Mouse (Mus musculus) CD4-positive, CD25-positive, alpha-beta regulatory T cell, adult 4 months (primary cell): Measurements from ENCODE around the gene H3f3a. TPM values are rescaled to one million over a fixed set of nuclear protein-coding genes. Genes with fewer than 3 reads are reported as not detected.
"Not testable (repeated sequence)": the region's sequence is repeated elsewhere in the genome, so short reads cannot be mapped to it uniquely, and the experiment has no call there.

ENCODE experiments used
- ATAC-seq: one replicate; pipeline ENCODE4 v1.8.0; 2017
- polyA plus RNA-seq, 2 experiments: library from polyadenylated mRNA; unstranded; fragments of 100-300 nt; shearing (Covaris generic); gene quantifications; one replicate each; pipeline ENCODE4 v1.2.1; 2017

The H3f3a gene
- polyA plus RNA-seq = 100 to 1,000 TPM; 579 to 648 TPM

DNA sequence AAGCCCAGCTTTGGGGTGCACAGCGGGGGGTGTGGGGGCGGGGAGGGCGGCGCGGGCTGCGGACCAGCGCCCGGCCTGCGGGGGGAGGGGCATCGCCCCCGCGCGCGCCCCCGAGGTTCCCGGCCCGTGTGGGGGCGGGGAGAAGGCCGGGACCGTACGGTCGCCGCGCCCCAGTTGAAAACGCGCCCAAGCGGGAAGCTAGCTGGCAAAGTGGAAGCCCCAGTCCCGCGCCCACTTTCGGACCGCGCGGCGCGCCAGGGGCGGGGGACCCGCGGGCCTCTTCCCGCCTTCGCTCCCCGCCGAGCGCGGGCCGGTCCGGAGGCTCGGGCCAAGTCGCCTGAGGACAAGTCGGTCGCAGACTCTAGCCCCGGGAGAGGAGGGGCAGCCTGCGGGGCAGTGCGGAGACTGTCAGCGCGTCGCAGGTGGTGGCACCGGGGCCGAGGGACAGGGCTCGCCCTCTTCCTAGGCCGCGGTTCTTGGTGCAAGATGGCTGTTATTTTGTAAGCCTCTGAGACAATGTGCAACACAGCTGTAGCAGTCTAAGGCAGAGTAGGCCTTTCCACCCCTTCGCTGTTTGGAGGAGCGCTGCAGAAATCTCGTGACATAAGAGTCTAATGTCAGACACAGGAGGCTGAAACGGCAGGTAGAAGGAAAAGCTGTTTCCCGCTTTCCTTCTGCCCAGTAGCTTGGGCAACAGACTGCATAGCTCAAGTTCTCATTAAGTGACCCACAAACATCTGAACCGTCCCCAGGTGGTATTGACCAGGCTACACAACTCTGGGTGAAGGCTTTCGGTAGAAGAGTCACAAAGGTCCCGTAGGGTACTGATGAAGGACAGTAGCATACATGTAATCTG, at the start of gene H3f3a:
Gene H3f3a, minus strand, starts transcription at position 59 of the 856 bp plus-strand sequence.
- ATAC-seq = peak; percentile 25

DNA sequence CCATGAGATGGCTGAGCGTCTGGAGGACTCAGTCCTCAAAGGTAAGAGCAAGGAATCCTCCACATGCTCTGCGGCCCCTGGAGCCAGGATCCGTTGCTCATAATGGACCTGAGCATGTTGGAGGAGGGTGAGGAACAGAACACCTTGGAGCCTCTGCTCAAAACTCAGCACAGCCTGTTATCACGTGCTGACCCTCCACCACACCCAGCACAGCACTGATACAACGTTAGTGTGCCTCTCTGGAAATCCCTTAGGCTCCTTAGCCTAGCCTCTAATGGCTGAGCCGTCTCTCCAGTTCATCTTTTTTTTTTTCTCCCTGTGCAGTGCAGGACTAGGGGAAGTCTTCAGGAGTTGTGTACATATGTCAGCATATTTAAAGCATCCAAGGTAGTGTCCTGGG, 46.3 kb upstream of the H3f3a start:
- no peak for ATAC-seq

DNA sequence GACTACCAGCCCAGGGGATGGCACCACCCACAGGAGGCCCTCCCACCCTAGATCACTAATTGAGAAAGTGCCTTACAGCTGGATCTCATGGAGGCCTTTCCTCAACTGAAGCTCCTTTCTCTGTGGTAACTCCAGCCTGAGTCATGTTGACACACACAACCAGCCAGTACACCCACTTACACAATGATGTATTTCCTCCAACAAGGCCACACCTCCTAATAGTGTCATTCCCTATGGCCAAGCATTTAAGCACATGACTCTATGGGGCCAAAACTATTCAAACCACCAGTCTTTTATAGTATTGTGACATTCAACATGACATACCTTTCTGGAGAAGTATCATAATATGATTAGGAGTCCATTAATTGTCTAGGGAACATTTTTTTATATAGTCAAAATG, 45.0 kb upstream of the H3f3a start:
- ATAC-seq = no peak

DNA sequence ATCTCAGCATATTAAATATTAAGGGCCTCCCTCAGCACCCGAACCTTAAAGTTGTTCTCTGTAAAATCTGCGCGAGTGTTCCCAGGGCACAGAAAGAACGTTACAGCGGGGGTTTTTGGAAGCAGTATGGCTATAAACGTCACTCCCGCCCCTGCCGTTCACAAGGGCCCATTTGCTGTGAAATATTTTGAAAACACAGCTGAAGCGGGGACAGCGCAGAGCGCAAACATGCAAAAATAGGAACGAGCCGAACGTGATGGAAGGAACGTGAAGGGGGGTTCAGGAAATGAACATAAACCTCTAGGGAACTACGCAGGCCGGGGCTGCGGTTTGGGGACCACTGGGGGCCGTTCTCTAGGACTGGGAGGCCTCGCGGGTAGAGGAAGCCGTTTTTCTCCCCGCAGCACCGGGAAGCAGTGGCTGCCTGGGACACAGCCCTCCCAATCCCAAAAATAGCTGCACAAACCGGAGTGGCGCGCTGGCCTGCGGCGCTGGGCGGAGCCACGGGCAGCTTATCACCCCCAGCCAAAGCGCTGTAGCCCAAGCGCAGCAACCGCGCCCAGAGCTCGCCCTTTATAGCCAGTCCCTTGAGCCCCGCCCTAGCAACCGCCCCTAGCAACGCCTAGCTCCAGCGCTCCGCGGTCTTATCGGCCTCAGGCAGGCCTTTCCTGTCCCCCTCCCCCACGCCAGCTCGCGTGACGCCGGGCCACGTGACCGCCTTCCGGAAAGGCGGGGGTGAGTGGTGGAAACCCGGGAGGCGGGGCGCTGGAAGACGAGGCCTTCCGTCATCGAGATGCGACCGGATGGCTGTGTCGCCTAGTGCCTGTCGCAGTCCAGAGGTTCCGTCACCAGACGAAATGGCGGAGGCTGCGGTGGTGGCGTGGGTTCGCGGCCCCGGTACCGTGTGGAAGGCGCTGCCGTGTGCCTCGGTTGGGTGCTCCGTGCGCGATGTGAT, 36.9 kb upstream of the H3f3a start, which contains the start of gene Sde2:
Gene Sde2, plus strand, starts transcription at position 812 of the 955 bp plus-strand sequence.
- peak; percentile 86 for ATAC-seq

DNA sequence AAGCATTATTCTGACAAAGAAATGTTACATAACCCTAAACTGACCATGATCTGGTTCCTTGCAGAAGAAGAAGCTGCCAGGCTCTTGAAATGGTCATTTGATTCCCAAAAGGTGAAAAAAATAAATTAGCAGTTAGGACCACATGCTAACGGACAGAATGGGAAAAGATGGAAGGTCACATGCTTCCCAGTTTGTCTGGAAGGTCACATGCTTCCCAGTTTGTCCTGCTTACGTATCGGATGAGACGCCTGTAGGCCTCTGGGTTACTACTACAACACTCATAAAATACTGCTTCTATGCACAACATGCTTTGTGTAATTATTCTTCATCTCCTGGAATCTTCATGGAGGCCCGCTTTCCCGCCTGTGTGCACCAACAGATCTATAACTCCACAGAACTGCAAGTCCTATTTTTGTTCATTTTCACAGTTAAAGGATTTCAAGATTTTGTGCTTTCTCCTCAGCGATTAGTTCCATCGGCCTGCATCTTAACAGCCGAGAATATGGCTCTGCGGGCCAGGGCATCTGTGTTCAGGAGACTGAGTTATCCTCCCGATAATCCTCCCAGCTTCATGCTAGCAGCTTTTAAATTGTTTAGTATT, 36.1 kb upstream of the H3f3a start:
- ATAC-seq = no peak

DNA sequence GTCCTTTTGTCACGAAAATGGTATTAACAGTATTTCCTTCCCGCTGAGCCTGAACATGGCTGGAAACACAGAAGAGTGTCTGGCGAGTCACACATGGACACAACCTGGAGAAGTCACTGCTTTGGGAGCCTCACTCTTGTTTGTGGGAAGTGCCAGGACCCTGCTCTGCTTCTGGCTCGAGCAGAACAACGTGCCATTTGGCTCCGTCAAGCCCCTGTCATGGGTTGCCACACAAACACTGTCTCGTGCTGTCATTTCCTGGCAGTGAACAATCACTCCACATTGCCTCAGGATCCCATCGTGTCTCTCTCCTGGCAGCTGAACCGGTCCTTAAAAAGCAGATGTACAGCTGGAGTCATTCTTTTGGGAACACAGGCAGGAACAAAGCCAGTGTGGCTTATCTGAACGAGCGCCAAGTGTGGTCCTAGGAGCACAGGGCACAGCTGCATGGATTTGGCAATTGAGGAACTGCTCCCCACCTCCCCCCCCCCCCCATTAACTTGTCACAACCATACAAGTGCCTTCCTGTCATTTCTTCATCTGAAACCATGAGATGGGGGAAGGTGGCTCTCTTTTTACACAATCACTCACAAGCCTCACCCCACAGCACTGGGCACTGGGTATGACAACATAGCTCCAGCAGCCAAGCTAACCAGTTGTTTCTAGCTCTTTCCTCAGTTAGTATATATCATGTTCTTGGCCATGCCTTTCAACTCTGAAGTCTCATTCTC, 34.9 kb upstream of the H3f3a start:
- peak; percentile 12 for ATAC-seq

DNA sequence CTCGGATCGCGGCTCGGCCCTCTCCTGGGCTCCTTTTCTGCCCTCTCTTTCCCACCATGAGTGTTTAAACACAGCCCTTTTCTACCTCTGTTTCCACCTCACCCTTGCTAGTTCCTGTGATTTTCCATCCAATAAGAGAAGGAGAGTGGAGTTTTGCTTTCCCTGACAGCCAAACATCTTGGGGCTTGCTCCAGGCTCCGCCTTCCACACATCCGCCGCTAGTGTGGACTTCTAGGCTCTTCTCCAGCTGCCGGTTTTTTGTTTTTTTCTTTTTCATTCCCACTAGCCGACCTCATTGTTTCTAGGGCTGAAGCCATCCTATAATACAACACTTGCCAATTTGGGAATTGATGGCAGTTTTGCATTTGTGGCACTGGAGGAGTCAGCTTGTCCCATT, 34.4 kb upstream of the H3f3a start:
- ATAC-seq = peak; percentile 60

DNA sequence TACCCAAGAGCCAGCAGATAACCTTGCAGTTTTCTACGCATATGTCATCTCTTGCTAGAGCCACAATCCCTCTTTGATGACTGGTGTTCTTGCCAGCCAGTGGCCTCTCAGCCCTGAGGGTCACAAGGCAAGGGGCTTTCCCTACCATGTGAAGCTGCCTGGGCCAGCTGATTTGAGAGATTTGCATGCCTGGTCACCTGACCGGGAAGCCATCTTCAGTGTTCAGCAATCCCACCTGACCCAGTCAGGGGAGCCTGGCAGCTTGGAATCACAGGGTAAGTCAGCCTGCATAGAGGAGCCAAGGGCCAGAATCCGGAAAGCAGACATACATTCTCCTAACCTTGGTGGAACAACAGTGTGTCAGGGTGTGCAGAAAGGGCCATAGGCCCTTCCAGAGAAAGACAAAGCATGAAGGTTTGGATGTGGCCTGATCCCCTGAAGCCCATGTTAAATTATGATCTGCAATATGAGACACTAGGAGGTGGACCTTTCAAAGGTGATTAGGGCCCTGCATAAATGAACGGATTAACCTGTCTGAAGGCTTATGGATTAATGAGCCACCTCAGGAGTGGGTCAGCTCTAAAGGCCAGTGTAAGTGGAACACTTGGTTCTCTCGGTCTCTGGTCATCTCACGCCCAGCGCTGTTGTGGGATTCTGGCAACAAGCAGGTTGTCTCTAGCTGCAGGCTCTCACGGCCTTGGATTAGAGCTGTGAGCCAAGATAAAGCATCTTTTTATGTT, 28.0 kb upstream of the H3f3a start:
- no peak for ATAC-seq

DNA sequence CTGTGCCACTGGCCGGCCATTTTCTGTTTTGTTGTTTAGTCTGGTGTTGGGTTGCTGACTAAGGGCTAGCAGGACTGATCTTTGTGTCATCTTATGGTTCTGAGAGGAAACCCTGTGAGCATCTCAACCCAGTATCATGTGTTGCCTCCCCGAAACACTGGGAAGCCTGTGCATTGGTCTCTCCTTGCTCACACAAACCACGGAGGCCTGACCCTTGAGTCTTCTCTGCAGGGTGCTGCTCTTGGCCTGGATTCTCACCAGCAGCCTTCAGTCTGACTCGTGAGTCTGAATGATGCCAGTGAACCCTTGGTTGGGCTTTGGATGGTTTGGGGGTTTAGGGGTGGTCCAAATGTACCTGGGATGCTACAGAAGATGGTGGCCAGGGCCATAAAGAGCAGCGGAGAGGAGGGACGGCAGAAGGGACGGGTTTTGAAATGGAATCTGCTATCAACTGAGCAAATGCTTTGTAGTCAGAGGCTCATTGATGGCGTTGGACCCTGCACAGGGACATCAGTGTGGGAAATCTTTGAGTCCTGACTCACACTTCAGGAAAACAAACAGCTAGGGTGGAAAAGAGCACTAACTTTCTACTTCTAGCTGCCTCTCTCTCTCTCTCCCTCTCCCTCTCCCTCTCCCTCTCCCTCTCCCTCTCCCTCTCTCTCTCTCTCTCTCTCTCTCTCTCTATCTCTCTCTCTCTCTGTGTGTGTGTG, 25.6 kb upstream of the H3f3a start:
- no peak for ATAC-seq

DNA sequence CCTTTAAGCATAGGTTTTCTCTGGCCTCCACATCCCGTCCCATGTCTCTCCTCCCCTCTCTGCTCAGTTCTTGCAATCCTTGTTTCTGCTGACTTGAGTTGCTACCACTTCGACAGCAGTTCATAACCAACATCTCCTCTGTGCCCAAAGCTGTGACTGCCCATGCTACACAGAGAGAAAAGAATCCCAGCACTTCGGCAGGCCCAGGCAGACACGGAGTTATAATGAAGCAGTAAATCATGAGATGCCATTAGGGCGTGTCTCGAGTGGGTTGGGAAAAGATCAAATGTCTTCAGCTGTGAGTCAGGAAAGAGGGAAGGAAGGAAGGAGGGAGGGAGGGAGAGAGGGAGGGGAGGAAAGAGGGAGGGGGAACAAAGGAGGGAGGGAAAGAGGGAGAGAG, 24.3 kb upstream of the H3f3a start:
- ATAC-seq = no peak

DNA sequence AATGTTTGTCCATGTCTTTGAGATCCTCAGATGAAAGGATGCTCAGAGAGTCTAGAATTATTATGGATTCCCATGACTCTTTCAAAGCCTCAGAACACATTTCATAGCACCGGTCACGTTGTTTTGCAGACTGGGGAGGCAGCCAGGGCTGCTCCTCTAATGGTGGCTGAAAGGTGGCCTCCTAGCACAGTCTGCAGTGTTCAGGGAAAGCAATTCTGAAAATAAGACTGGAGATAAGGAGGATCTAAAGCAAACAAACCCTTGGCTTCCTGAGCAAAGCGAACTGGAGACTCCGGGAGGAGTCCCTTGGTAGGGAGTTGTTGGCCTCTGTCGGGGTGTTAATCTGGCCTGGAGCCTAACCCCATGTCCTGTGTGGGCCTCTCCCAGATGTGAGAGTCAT, 23.4 kb upstream of the H3f3a start:
- no peak for ATAC-seq

DNA sequence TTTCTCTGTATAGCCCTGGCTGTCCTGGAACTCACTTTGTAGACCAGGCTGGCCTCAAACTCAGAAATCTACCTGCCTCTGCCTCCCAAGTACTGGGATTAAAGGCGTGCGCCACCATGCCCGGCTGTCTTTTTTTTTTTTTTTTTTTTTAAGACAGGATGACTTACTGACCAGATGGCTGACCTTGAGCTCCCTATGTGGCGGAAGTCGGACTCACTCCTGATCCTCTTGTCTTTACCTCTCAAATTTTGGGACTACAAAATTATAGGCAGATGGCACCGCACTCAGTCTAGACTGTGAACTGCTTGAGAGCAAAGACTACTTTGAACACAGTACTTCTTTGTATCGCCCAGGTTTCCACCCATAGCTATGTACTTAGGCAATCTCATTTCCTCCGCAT, 22.7 kb upstream of the H3f3a start:
- ATAC-seq = not testable (repeated sequence)

DNA sequence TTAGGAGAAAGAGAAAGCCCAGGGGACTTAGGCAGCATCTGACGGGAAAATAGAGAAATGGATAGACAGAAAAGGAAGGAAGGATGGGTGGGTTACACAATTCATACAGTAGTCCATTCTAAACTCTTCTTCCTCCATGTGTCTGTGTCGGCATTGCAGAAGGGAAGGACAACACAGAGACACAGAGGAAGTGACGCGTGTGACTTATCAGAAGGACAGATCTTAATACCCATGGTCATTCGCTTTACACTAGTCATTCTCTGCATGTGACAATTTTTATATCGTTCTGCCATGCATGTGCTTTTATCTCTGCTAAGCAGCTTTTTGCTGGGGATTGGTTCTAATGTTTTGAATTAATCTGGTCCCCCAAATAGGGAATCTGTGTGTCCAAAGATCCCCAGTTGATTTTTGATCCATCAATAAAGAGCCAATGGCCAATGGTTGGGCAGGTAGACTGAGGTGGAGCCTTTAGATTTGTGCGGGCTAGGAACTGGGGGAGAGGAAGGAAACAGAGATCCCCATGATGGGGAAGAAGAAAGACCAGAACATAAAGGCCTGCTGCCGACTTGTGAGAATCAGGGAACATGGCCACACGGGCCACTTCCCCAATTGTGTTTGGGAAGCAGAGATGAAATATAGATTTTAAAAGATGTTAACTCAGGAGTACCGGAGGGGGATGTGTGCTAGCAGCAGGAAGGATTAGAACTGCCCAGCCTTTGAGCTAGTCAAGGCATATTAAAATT, 21.7 kb upstream of the H3f3a start:
- no peak for ATAC-seq

DNA sequence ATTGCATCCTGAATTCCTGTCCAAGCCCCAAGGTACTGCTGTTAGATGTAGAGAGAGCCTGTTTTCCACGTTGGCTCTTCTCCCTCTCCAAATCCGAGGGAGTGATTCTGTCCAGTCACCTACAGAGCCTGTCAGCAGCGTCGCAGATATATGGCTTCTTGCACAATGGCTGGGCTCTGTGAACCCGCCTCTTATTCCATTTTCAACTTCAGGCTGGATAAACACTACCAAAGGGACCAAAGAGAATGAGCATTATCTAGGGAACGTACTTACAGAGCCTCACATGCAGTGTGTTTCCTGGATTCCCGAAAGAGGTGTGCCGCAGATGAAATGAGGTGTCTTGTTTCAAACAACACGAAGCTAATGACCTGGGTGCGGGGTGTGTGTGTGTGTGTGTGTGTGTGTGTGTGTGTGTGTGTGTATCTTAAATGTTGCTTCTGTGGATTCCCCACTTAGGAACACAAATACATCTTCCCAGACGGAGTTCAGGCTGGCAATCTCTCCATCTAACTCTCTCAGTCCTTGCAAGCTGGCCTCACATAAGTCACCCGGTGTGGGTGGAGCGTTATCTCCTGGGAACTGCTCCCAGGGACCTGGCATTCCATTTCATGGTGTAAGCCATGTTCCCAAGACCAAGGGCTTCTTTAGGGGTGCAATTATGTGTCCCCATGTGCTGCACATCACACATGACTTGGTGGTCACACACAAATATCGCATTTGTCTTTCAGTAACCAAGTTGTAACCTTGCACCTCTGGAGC, 17.0 kb upstream of the H3f3a start:
- ATAC-seq = no peak

DNA sequence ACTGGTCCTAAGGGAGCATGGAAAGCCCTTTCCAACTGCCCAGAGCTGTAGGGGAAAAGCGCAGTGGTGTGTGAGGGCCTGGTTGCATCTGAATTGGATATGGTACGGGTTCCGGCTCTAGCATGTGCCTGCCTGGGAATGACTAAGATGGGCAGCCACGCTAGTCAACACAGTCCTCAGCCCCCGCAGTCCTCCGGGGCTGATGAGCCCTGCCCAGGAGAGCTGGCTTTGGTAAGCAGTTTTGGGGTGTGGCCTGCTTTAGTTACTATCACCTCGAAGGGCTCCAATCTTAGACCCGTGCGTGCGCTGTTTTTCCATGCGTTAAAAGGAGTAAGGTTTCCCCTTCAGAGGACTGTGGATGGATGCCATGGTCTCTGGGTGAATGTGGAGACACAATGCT, 16.4 kb upstream of the H3f3a start:
- ATAC-seq = peak; percentile 30

DNA sequence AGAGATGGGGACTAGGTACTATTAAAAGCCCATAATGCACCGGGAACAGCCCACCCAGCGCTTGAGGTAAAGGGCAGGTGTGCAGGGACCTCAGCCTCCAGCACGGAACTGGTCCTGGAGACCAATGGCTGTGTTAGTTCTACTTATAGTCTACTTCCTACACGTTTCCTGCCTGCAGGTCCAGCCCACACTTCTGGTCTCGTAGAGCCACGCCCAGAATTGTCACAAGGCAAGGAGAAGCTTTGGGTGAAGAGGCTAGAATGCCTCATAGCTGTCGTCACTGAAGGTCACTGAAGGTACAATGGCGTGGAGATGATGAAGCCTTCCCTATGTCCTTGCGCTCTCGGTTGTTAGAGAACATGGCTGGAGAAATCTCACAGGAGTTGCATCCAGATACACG, 16.0 kb upstream of the H3f3a start:
- ATAC-seq = peak; percentile 98

DNA sequence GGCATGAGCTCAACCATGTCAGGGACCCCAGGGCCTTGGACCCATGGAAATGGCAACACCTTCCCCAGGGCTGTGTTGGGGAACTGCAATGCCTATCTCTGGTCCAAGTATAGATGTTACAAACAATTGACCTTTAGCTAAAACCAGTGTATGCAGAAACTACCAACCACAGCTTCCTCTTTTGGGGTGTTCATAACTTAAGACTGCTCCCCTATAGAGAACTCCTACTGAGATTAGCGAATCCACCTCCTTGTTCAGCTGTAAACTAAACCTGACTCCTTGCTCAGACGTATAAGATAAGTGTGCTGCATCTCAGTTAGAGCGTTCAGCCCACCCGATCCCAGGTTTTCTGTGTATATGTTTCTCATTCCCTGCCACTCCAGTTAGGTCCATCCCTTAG, 12.9 kb upstream of the H3f3a start:
- ATAC-seq = no peak

DNA sequence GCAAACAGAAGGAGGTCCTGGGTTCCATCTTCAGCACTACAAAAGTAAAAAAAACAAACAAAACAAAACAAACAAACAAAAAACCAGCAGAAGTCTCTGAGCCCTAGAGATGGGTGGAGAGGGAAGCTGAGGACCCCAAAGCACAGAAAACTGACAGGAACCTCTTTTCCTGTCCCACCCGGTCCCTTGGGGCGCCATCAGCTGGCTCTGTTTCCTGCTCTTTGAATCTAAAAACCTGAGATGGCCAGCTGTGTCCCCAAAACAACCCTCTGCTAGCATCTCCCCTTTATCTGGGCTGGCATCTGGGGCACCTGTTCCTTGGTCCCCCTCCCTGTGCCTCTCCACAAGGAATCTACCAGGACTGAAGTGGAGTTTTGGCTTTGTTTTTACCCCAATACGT, 11.0 kb upstream of the H3f3a start:
- no peak for ATAC-seq

DNA sequence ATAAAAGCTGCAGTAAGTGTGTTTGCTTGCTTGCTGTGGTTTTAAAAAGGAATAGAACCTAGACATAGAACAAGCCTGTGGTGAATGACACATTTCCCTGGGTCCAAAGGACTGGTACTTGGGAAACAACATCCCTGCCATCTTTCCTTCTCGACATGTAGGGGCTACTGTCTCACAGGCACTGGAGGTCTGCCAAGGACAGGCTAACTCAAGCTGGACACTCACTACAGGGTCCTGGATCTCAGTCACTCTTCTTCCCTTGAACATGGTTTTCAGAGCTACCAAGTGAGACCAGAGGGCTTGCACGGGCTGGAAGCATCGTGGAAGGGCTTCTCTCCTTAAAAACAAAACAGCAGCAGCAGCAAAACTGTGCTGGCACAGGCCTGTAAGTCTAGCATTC, 10.0 kb upstream of the H3f3a start:
- no peak for ATAC-seq
